Comparison of ENCODE assay signal across 8 mouse cellular contexts in the genomic region with DNA sequence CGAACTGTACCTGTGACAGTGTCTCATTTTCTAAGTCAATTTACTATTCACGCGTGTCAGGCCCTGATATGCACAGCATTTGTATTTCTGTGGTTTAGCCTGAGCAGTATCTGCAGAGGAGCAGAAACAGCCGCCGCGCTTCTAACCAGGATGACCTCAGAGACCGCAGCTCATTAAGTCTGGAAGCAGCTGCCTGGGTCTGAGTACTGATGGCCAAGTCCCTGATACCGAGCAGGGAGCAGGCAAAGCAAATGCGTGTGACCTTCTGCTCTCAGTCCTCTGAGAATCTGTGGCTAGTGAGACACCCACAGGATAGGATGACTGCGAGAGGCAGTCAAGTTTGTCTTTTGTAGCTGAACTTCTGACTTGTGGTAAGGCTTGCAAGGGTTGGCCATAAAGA.
DNase-seq lines count a peak whose midpoint lies in the region; ATAC-seq and TF ChIP-seq lines count a peak whose summit lies in the region.

No protein-coding gene starts in this region.

- H3K4me3 ChIP-seq in spleen, adult 2 months (ENCODE audit: extremely low read depth, insufficient read depth, insufficient read length), result no peak overlapping the region
- H3K4me3 ChIP-seq in limb, embryonic 12.5 days (replicated peaks), result no peak overlapping the region

- H3K27ac ChIP-seq in spleen, adult 2 months (ENCODE audit: insufficient read depth, low read length), result peak overlapping the region; percentile 1; the same call in 1 of the 2 replicates
- H3K27ac ChIP-seq in limb, embryonic 12.5 days, result peak overlapping the region; percentile 35; the same call in 1 of the 2 replicates

- TF ChIP-seq CTCF in spleen, adult 2 months (IDR thresholded peaks at IDR 0.05; ENCODE audit: extremely low read depth, insufficient read depth, insufficient read length, insufficient replicate concordance), result no peak

- no peak for DNase-seq in spleen, adult 2 months (ENCODE audit: low read depth in 1 of 2, low spot score in 2 of 2)
- no peak for DNase-seq in spleen, postnatal 14 days (ENCODE audit: low spot score in 2 of 2)
- peak; percentile 42 for DNase-seq in gastrocnemius, postnatal 25 days
- DNase-seq in natural killer cell, adult 2 months (ENCODE audit: low spot score in 2 of 2), result peak; percentile 29 to 43
- no peak for DNase-seq in adrenal gland, postnatal 10 days
- no peak for DNase-seq in cerebellum, postnatal 14 days
- no peak for DNase-seq in cerebellum, adult 9-10 months

- no peak for TF ChIP-seq POLR2A in spleen, adult 2 months (IDR thresholded peaks at IDR 0.05; ENCODE audit: low read depth, low read length)

- no peaks in the 10 kb centered on the region for H3K27me3 ChIP-seq in spleen, adult 2 months (ENCODE audit: control insufficient read depth, insufficient read depth, low read length)
- H3K27me3 ChIP-seq in limb, embryonic 12.5 days, result no peaks in the 10 kb centered on the region

- 11% methylated on average over 10 of the region's 10 CpGs for WGBS in spleen, adult 2 months
- WGBS in limb, embryonic 12.5 days, result 71% methylated on average over 10 of the region's 10 CpGs

- no peaks in the 10 kb centered on the region for H3K9me3 ChIP-seq in limb, embryonic 12.5 days

- no peak overlapping the region for H3K4me2 ChIP-seq in limb, embryonic 12.5 days

- no peak overlapping the region for H3K9ac ChIP-seq in limb, embryonic 12.5 days (replicated peaks)

- peaks cover 4% of the 10 kb centered on the region; the same call in 1 of the 2 replicates for H3K4me1 ChIP-seq in spleen, adult 2 months (ENCODE audit: control insufficient read depth, insufficient read depth, insufficient read length)
- peaks cover 22% of the 10 kb centered on the region for H3K4me1 ChIP-seq in limb, embryonic 12.5 days (replicated peaks)

- H3K36me3 ChIP-seq in spleen, adult 2 months (ENCODE audit: control insufficient read depth, insufficient read depth, low read length), result no peaks in the 10 kb centered on the region
- peaks cover 11% of the 10 kb centered on the region; the same call in 1 of the 2 replicates for H3K36me3 ChIP-seq in limb, embryonic 12.5 days

- ATAC-seq in limb, embryonic 12.5 days (ENCODE audit: insufficient number of reproducible peaks, insufficient read depth, low FRiP score, low TSS enrichment, low read depth), result no peak

Comparison
In these comparisons a context has a peak if more than half of its experiments do, and no peak if none do; other contexts are left out.
1. DNase-seq: peak in gastrocnemius, postnatal 25 days (single experiment) and natural killer cell, adult 2 months (2 of 2); none in spleen, adult 2 months (0 of 2), spleen, postnatal 14 days (0 of 2), adrenal gland, postnatal 10 days (single experiment), cerebellum, postnatal 14 days (0 of 2) and cerebellum, adult 9-10 months (single experiment).